Mouse (Mus musculus) liver (tissue): ENCODE measurements around the gene Sept12.
A peak's percentile ranks its signal among the peaks of the same experiment; 100 is the strongest.

Experiments used
- DNase-seq: peaks from one replicate; pipeline ENCODE4 v3.0.0-alpha.2; 2020; ENCODE audit warnings: mixed read lengths

The Sept12 gene

DNA sequence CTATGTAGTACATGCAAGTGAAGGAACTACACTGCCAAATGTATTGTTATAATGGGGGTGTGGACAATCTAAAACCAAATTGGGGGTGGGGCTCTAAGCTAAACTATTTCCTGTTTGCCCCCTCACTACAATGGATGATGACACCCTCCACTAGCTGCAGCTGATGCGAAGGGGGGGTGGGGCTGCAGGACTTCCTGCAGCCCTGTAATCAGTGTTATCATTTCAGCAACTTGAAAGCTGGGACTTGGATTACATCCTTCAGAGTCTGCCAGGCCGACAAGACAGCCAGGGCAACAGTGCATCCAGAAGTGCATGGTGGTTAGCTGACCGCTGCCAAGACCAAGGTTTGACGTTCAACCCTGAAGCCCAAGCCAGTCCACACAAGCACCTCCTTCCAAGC is 26.0 kb downstream of the Sept12 start:
- DNase-seq, result no peak

DNA sequence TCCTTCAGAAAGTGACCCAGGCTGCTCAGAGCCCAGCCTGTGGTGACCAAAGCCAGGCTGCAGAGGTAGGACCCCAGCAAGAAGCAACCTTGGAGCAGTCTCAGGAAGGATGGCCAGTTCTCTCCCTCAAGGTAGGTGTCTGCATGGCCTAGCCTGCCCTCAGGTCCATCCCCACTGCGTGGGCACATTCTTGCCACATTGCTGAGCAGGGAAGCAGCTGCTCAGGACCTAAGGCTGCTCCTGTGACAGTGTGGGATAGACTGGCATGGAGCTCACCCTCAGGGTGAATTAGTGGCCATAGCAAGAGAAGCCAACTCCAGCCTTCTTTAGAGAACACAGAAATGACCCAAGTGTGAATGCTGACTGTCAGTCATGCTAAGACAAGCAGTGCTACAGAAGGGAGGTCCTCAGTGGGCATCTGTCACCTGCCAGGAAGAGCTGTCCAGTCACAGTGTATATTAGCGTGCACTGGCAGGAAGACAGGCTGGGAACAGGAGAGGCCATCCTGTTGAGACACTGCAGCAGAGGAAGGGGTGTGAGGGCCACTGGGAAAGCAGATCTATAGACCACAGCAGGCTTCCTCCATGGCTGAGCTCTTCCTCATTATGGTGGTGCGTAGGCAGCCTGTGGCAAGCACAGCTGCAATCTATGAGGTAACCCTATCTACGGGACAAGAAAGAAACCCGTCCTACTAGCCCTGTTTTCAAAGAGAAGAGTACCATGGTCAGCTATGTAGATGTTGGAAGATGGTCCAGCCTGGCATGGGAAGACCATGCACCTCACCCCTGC is 28.4 kb downstream of the Sept12 start:
- peak; percentile 16 for DNase-seq

DNA sequence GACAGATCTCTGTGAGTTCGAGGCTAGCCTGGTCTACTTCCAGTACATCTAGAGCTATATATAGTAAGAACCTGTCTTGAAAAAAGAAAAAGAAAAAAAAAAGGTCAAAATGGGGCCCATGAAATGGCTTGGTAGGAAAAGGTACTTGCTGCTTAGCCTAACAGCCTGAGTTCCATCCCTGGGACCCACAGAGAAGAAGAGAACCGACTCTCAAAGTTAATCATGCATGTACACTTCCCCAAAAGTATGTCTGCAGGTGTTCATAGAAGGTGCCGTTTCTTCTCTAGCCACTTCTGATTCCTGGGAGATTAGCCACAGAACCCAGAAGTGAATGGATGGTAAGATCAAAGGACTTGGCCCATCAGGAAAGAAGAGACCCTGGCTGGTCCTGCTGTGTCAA is 29.2 kb downstream of the Sept12 start:
- DNase-seq, result no peak

DNA sequence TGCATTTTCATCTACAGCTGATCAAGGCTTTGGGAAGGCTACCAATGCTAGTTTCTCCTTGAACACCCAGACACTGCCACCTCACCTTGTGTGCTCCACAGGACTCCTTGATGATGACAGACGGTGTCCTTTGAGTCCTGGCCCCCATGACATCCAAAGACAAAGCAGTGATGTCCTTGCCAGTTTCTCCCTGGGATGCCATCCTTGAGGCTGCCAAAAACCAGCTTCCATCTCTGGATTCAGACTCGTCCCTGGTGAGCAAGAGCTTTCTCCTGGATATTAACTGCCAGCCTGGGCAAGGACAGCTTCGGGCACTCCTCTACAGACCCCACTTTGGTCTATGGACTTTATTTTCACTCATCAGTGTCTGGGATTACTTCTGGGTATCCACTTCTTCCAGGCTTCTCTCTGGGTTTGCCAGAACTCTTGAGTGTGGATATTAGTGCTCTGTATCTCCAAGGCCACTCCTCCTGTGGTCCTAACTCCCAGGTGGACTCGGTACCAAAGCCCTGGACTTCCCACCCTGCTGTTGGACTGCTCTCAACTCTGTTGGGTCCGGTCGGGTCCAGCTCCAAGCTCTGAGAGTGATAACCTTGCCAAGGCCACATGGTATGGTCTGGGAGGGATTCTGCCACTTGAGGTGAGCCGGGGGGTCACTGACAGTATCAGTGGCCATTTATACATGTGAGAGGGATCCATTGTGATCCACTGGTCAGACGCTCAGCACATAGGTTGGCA is 32.1 kb downstream of the Sept12 start:
- DNase-seq, result no peak

DNA sequence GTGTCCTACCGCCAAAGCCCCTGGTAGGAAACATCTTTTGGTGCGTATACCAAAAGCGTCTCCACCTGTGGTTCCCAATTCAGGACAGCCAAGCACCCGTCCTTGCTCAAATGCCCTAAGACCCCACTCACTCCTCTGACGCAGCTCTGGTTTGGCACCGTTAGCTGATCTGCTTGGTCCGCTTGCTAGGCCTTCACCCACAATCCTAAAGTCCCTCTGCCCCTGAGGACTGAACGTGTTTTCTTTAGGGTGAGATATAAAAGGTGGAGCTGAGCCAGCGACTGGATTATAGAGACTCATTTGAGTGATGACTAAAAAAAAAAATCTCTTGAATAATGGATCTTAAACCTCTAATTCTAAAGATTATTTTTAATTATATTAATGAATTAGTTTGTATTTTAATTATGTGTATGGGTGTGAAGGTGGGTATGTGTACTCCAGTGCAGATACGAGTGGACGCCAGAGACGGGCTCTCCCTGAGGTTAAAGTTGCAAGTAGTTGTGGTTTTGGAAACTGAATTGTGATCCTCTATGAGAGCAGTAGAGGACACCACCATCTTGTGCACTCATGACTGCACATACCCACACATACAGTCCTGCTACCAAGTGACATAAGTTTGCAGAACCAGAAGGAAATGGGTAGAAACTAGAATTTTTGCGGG is 32.8 kb downstream of the Sept12 start:
- no peak for DNase-seq

DNA sequence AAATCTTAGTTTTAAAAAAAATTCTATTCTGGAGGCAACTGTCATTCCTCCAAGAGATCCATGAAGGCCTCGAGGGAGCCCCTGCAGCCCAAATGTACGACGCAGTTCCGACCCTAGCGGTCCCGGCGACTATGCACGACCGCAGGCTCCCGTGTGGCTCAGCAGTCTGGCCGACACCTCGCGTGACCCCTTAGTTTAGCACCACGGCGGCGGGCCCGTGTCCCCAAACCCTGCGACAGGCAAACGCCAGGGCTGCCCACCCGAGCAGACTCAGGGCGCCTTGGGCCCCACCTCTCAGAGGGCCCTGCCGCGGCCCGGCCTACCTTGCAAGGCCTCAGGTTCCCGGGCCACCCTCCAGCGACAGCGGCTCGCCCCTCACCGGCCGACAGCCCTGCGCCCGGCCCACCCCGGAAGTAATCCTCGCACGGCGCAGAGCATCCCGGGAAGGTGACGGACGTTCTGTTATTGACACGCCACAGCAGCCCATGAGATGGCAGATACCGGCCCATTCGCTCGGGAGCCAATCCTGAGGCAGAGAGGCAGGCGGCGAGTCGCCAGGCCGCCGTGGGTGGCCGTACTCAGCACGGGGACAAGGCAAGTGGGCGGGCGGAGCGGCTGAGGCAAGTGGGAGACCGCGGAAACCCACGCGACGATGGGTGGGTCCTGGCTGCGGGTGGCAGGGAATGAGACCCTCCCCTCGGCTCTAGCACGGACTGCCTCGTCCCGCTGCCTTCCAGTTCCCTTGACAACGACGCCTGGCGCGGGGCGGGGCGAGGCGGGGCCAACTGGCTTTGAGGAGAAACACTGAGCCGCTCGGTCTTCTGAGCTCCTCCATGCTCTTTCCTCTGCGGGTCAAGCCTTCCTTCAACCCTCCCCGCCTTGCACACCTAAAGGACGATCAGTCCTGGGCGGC is 33.6 kb downstream of the Sept12 start, which contains the start of gene Anks3:
Gene Anks3 (minus strand): TSS at position 409 of the 913 bp plus-strand sequence.
- peak; percentile 93 for DNase-seq

DNA sequence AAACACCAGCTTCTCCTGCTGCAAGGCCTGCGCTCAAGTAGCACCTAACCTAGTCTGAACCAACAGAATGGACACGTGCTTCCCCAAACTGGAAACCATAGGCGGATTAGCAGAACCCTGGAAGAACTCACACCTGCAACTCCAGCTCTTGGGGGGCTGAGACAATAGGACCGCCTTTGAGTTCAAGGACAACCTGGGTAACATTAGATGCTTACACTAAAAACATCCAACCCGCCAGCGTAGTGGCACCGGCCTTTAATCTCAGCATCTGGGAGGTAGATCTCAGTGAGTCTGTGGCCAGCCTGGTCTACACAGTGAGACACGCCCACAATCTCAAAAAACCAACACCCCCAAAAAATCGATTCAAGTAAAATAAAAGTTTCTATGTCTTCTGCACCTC is 34.3 kb downstream of the Sept12 start:
- DNase-seq, result no peak

DNA sequence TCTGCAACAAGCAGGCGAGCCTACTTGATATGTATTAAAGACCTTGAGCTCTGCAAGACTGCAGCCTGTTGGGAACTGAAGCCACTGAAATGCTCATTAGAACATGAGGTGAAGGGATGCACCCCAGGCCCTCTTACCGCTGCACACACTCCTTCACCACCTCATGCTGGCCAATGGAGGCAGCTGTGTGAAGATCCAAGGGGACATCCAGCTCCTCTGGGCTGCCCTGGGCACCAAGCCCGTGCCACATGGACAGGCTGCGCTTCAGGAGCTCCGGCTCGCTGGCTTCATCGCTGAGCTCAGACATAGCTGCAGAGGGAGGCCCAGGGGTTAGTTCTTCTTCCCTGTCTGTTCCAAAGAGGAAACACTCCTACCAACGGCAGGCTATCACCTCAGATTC is 37.4 kb downstream of the Sept12 start:
- DNase-seq, result no peak

DNA sequence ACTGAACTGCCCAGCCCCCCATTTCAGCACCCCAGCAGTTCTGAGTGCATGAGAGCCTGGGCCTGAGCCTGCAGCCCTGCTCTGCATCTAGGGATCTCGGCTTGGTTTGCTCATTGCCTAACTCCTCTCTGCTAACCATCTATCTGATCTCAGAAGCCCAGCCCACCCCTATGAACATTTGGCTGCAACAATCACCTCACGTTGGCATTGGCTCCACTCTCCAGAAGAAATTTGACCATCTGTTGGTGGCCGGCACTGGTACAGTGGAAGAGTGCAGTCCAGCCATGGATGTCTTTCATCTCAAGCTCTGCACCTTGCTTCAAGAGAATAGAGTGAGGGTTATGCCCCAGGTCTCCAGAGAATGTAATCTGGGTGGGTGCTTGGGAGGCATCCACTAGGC is 40.2 kb downstream of the Sept12 start:
- DNase-seq, result no peak

DNA sequence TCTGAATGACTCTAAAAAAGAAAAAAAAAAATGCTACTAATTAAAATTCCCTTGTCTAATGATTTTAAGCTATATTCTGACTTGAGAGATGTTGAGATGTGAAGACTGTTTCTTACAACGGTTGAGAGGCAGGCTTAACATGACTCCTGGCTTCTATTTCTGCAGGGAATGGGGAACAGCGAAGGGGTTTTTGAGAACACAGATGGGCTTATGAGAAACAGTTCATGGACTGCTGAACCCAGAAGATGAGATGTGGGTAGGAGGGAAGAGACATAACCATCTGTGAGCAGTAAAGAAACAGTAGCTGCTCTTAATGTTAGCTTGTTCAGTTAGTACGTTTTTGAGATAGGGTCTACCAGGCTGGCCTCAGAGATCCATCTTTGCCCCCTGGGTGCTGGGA is 41.0 kb downstream of the Sept12 start:
- no peak for DNase-seq

DNA sequence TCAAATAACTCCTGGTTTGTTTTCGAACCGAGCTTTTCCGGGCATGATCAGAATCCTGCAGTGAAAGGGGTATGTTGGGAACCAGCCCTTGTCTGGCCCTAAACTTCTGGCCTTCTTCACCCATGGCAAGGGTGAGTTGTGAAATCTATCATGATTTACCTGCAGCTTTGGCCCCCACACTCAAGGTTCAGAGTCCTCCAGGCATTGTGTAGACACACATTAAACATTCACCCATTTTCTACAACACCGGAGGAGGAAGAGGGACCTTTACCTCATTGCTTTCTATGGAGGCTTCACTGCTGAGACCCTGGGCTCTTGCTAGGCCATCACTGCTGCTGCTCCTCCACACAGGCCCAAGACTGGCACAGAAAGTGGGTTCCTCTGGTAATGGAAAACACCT is 50.3 kb downstream of the Sept12 start:
- DNase-seq, result no peak

DNA sequence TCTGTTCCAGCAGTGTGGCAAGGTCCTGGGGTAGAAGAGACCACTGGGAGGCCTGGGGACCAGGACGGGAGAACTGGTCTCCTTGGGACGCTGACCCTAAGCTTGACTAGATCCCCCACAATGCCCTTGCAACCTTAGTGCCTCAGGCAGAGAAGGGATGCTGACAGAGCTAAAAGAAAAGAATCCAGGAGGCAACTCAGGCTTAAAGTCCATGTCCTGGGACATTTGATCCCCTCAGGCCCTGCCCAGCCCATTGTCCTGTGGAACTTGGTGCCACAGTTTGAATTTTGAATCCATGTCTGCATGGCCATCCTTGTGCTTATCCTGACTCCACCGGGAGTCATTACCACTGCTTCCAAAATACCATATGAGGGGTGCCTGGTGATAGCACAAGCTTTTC is 51.5 kb downstream of the Sept12 start:
- no peak for DNase-seq

DNA sequence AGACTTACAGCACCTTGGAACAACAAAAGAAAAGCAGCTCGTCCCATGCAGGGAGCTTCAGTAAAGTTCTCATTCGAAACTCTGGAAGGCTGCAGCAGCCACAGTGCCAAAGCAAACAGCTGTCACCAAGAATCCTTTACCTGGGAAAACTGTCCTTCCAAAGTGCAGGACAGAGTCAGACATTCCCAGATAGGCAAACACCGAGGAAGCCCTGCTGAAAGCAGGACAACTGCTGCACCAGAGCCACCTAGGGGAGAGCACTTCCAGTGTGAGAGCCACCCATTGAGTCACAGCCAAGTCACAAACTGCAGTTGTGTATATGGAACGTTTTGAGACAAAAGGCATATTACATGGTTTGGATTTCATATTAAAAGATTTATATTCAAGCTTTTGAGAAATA is 52.2 kb downstream of the Sept12 start:
- no peak for DNase-seq

DNA sequence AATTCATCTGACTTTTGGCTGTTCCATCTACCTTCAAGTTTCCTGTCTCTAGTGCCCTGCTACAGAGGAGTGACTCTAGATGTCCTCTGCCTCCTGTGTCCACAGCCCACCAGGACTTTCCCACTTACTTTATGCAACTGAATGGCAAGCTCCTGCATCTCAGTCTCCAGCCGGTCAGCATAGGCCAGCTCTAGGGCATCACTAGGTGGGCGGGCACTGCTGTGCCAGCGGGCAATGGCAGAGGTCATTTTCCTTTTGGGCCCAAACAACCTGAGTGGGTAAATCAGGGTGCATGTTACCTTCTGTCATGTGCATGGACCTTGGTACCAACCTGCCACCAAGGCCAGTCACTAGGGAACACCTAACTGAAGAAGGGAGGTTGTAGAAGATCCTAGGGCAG is 54.2 kb downstream of the Sept12 start:
- DNase-seq, result no peak

DNA sequence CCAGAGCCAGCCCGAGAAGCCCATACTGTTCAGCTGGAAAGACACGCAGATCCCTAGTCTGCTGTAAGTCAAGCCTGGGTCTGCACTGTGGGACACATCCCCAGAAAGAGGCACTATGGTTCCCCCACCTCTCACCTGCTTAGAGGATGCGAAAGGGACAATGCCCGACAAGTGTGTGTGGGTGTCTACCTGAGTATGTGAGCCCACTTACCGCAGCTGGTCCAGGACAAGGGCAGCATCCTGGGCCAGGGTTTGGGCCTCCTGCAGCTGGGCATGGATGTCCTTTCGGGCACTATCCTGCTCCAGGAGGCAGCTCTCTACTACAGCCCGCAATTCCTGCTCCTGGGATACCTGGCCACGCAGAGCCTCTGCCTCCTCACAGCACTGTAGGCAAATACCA is 54.8 kb downstream of the Sept12 start:
- DNase-seq, result no peak

DNA sequence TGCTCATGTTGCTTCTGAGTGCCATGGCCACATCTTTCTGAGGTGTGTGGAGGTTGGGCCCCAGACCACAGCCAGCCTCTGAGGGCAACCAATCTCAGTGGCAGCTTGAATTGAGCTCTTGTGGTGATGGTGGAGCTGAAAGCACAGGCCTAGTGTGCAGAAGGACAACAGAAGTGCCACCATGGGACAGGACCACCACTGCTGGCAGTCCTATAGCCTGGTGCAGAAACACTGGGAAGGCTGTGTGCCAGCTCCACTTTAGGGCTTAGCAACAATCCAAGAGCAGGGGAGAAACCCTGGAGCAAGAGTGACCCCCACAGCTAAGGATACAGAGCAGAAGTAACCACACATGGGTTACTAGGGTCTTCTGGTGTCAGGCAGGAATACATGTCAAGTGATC is 56.6 kb downstream of the Sept12 start:
- no peak for DNase-seq

DNA sequence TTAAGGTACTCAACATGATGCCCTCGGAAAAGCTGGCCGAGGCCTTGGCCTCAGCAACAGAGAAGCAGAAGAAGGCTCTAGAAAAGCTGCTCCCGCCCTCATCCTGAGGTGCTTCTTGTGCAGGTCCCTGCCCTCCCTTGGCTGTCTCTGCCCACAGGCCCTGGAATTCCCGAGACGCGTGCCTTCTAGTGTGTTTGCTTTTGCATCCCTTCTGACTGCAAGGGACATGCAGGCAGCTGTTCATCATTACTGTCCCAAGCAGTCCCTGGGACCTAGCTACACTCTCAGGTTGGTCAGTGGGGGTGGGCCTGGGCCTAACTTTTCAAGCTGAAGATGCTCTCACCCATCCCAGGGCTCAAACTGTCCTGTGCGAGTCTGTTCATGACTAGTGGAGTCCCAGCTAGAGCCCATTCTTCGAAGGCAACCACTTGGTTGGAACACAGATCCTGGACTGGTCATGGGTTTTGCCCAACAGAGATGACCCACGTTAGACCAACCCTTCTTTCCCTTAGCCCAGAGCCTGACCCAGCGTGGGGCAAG is 57.3 kb downstream of the Sept12 start:
- DNase-seq, result no peak

DNA sequence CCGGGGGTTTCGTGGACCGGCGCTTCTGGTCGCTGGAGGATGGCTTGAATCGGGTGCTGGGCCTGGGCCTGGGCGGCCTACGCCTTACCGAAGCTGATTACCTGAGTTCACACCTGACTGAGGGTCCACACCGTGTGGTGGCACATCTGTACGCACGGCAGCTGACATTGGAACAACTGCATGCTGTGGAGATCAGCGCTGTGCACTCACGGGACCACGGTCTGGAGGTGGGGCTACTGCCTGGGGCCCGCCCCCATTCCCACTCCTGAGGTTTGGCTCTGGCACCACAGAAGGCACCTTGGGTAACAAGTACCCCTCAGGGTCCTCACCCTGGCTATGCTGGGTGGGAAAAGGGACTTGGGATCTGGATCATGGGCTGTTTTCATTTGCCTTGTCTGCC is 58.2 kb downstream of the Sept12 start:
- peak; percentile 48 for DNase-seq

DNA sequence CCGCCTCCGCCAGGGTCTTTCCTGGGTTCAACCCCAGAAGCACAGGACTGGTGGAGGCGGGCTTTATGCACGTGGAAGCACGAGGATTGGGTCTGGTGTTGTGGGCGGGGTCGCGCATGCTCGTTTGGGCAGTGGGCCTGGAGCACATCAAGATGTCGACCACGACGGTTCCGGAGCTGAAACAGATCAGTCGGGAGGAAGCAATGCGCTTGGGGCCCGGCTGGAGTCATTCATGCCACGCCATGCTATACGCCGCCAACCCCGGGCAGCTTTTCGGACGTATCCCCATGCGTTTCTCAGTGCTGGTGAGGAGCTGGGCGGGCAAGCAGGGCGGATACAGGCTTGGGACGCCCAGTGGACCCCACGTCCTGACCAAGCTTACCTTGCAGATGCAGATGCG is 58.7 kb downstream of the Sept12 start:
- DNase-seq, result peak; percentile 94

DNA sequence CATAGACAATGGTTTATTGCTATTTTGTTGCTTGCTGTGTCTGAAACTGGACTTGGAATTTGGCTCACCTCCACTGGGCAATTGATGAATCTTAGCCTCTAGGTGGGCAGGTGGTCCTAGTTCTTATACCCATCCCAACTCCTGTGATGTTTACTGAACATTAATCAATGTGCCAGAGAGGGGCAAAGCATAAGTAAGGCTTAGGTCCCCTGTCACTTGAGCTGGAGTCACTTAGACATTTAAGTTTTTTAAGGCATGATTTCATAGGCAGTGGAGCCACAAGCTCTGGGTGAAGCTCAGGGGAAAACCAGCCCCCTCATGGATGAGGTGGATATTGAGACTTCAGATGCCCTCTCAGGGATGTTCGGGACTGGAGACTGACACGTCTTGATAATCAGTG is 59.2 kb downstream of the Sept12 start, which contains the start of gene Nudt16l1:
Gene Nudt16l1 (plus strand): TSS at position 301 of the 400 bp plus-strand sequence.
- no peak for DNase-seq

DNA sequence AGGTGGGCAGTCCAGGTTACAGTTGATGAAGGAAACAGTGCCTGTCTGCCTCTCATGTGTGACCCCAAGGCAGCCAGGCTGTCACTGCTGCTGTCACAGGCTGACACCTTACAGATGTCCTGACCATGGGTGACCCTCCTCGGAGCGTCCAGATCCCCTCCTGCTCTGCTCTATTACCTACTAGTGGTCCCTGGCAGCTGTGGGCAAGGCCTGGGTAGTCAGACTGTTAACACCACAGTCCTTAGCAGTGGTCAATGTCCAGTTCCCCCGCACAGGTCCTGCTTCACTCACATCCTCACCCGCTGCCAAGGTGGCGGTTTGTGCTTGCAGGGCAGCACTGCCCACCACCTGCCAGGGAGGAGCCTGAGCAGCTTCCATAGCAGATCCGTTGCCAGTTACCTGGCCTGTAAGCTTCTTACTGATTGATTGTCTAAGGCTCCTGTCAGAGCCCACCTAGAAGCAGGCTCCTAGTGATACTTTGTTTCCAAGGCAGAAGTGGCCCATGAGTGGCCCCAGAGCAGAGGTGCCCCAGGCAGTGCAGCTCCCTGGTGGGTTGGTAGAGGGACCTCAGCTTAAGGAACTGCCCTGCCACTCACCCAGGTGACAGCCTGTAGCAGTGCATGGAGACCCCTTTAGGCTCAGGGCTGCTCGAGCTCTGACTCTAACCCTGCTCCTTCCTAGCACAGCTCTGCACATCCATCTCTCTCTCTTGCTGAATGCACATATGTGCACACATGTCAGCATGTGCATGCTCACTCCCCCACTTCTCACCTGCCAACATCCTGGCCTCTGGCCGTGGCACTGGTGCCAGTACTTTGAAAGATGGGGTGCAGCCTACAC is 60.1 kb downstream of the Sept12 start:
- DNase-seq, result no peak
